Mouse (Mus musculus) E14TG2a.4 (cell line): ENCODE data around the gene Gm10300.

Source experiments
- CTCF ChIP-seq: conservative IDR thresholded peaks from 2 replicates; pipeline ENCODE4 v1.5.1; 2014; ENCODE audit warnings: low read length
- NANOG ChIP-seq: IDR thresholded peaks from 2 replicates; pipeline ENCODE4 v1.6.1; 2014; ENCODE audit warnings: borderline replicate concordance, low read length, mixed read lengths

GRCm38 (mm10) chr4:132071674-132072073 is 2.8 kb upstream of the Gm10300 start:
- TF ChIP-seq CTCF, result no peak
- no peak for TF ChIP-seq NANOG
